In the genomic region with DNA sequence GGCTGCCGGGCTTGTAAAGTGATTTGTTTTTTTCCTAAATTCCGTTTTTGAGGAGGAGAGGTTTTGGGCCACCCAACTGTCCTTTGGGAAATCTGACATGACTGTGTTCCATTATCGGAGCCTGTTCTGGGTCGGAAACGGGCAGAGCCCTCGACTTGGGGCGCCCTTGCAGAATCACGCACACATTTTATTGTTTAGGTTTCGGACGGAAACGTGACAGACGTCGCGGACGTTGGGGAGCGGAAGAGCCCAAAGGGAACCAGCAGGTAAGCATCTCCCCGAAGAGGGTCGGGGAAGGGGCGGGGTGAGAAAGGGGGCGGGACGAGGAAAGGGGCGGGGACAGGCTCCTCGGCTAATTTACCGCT, we compare ENCODE assay signal across 8 mouse cellular contexts. TPM values are rescaled to one million over a fixed set of nuclear protein-coding genes. Genes with fewer than 3 reads are reported as not detected.
DNase-seq lines count a peak whose midpoint lies in the region; ATAC-seq and TF ChIP-seq lines count a peak whose summit lies in the region.

No protein-coding gene starts in this region.

- peak overlapping the region; percentile 81 for H3K4me2 ChIP-seq in heart, embryonic 12.5 days
- peak overlapping the region; percentile 80 for H3K4me2 ChIP-seq in forebrain, embryonic 15.5 days (replicated peaks)
- peak overlapping the region; percentile 83 for H3K4me2 ChIP-seq in liver, embryonic 16.5 days (ENCODE audit: low read depth, low read length)

- H3K9me3 ChIP-seq in heart, embryonic 12.5 days (replicated peaks): no peaks in the 10 kb centered on the region
- no peaks in the 10 kb centered on the region for H3K9me3 ChIP-seq in E14TG2a.4 (ENCODE audit: low read length)
- no peaks in the 10 kb centered on the region for H3K9me3 ChIP-seq in forebrain, embryonic 15.5 days
- H3K9me3 ChIP-seq in liver, embryonic 16.5 days (replicated peaks; ENCODE audit: control insufficient read depth, low read length): no peaks in the 10 kb centered on the region

- H3K9ac ChIP-seq in heart, embryonic 12.5 days: peak overlapping the region; percentile 47
- peak overlapping the region; percentile 46 for H3K9ac ChIP-seq in forebrain, embryonic 15.5 days (replicated peaks)
- peak overlapping the region; percentile 63 for H3K9ac ChIP-seq in liver, embryonic 16.5 days (ENCODE audit: low read depth, low read length)

- peaks cover 15% of the 10 kb centered on the region for H3K4me1 ChIP-seq in heart, embryonic 12.5 days (replicated peaks)
- H3K4me1 ChIP-seq in E14TG2a.4 (replicated peaks; ENCODE audit: low read depth, low read length): peaks cover 67% of the 10 kb centered on the region
- peaks cover 13% of the 10 kb centered on the region for H3K4me1 ChIP-seq in forebrain, embryonic 15.5 days
- H3K4me1 ChIP-seq in liver, embryonic 16.5 days (ENCODE audit: control insufficient read depth, low read depth, low read length): peaks cover 9% of the 10 kb centered on the region

- TF ChIP-seq CTCF in E14TG2a.4 (conservative IDR thresholded peaks at IDR 0.05; ENCODE audit: low read length): no peak

- under 1% methylated on average over 23 of the region's 24 CpGs for WGBS in heart, embryonic 12.5 days
- WGBS in forebrain, embryonic 15.5 days: under 1% methylated on average over 24 of the region's 24 CpGs
- WGBS in liver, embryonic 16.5 days (ENCODE audit: insufficient replicate concordance): under 1% methylated on average over 23 of the region's 24 CpGs

- intact Hi-C loops in heart, postnatal 14 days (cut with DNase I): loop anchor here (5.0 kb wide), 2 partner anchors 37 to 62 kb away; a partner anchor contains a TSS
- intact Hi-C loops in left cerebral cortex, postnatal 4 days (cut with DNase I): no loop called here

- H3K36me3 ChIP-seq in heart, embryonic 12.5 days: peaks cover 27% of the 10 kb centered on the region
- peaks cover 34% of the 10 kb centered on the region for H3K36me3 ChIP-seq in E14TG2a.4 (ENCODE audit: insufficient read depth, low read length)
- peaks cover 11% of the 10 kb centered on the region for H3K36me3 ChIP-seq in forebrain, embryonic 15.5 days
- no peaks in the 10 kb centered on the region for H3K36me3 ChIP-seq in liver, embryonic 16.5 days (ENCODE audit: control insufficient read depth, insufficient read depth)

- H3K4me3 ChIP-seq in heart, embryonic 12.5 days: peak overlapping the region; percentile 71
- H3K4me3 ChIP-seq in E14TG2a.4 (replicated peaks; ENCODE audit: low read length): peak overlapping the region; percentile 69
- peak overlapping the region; percentile 94 for H3K4me3 ChIP-seq in forebrain, embryonic 15.5 days
- H3K4me3 ChIP-seq in liver, embryonic 16.5 days (ENCODE audit: low read depth, low read length): peak overlapping the region; percentile 86

- H3K27ac ChIP-seq in heart, embryonic 12.5 days (ENCODE audit: poor library complexity, severe bottlenecking): peak overlapping the region; percentile 89; the same call in 1 of the 2 replicates
- peak overlapping the region; percentile 95 for H3K27ac ChIP-seq in forebrain, embryonic 15.5 days (replicated peaks)
- H3K27ac ChIP-seq in liver, embryonic 16.5 days (ENCODE audit: low read length): peak overlapping the region; percentile 57

- DNase-seq in heart, postnatal 14 days: no peak
- DNase-seq in ovary, postnatal 14 days (ENCODE audit: low spot score): no peak
- DNase-seq in left cerebral cortex, postnatal 4 days: no peak

- ATAC-seq in heart, embryonic 12.5 days (ENCODE audit: insufficient number of reproducible peaks, low FRiP score): no peak
- ATAC-seq in forebrain, embryonic 15.5 days (replicated peaks): no peak
- ATAC-seq in liver, embryonic 16.5 days (ENCODE audit: low read depth): no peak
- ATAC-seq in megakaryocyte progenitor cell, adult 5-6 weeks (replicated peaks; ENCODE audit: poor library complexity): no peak

- H3K27me3 ChIP-seq in heart, embryonic 12.5 days (replicated peaks): no peaks in the 10 kb centered on the region
- H3K27me3 ChIP-seq in E14TG2a.4 (ENCODE audit: insufficient read depth, low read length): no peaks in the 10 kb centered on the region
- H3K27me3 ChIP-seq in forebrain, embryonic 15.5 days: no peaks in the 10 kb centered on the region
- no peaks in the 10 kb centered on the region for H3K27me3 ChIP-seq in liver, embryonic 16.5 days (ENCODE audit: control insufficient read depth, insufficient read depth, low read depth, low read length)

RNA-seq across cellular contexts. Expression of a gene that starts 0.6 kb away (rescaled TPM):
- polyA plus RNA-seq in heart, embryonic 12.5 days (2016; fragmentation: Nextera tagmentation; extraction: Ambion mirVana): 12.0 and 12.1 TPM in 2 replicates
- total RNA-seq in heart, postnatal 14 days (2021): 10 to 100 TPM; 36.9 to 41.9 TPM
- polyA plus RNA-seq in forebrain, embryonic 15.5 days (2015; fragmentation: Nextera tagmentation; extraction: Ambion mirVana): 13.7 and 14.0 TPM in 2 replicates
- 2.3 and 3.3 TPM in 2 replicates for polyA plus RNA-seq in liver, embryonic 16.5 days (2015; fragmentation: Nextera tagmentation; extraction: Ambion mirVana)
- total RNA-seq in left cerebral cortex, postnatal 4 days (2021): 10 to 100 TPM; 61.5 to 66.4 TPM
- 40.2 and 42.6 TPM in 2 replicates for total RNA-seq in megakaryocyte progenitor cell, adult 5-6 weeks (2015)
- total RNA-seq in megakaryocyte progenitor cell, adult 5-6 weeks (2017): 75.1 and 91.8 TPM in 2 replicates
